Mouse (Mus musculus) liver, postnatal 0 days (tissue): ENCODE data around the gene Krtap7-1.

Source experiments
- CTCF ChIP-seq: sonication (generic); IDR thresholded peaks from 2 replicates; pipeline ENCODE4 v1.5.1; 2016; ENCODE audit warnings: antibody characterized with exemption, low read depth
- EP300 ChIP-seq: IDR thresholded peaks from 2 replicates; pipeline ENCODE4 v1.6.1; 2016; ENCODE audit warnings: antibody characterized with exemption, low read depth, mild to moderate bottlenecking

DNA sequence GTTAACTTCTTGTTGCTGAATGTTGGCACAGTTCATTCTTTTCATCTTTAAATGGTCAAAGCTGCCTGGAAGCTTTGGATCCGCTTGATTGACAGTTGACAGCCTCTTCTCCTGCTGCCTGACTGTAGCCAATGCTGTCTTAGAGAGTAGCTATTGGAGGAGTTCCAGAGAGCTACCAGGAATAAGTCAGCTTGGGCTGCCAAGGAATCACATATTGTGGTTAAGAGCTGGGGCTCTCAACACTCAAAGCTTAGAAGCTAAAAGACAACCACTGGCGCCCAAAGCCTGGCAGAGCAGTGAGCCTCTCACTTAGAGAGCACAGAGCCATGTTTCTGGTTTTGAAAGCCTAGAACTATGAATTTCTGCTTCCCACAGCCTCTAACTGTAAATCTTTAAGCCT, 12.4 kb upstream of the Krtap7-1 start:
- TF ChIP-seq EP300 = no peak
- TF ChIP-seq CTCF = no peak
